Mouse (Mus musculus): ENCODE results near the gene Cdh22.

Cdh22 gene

DNA sequence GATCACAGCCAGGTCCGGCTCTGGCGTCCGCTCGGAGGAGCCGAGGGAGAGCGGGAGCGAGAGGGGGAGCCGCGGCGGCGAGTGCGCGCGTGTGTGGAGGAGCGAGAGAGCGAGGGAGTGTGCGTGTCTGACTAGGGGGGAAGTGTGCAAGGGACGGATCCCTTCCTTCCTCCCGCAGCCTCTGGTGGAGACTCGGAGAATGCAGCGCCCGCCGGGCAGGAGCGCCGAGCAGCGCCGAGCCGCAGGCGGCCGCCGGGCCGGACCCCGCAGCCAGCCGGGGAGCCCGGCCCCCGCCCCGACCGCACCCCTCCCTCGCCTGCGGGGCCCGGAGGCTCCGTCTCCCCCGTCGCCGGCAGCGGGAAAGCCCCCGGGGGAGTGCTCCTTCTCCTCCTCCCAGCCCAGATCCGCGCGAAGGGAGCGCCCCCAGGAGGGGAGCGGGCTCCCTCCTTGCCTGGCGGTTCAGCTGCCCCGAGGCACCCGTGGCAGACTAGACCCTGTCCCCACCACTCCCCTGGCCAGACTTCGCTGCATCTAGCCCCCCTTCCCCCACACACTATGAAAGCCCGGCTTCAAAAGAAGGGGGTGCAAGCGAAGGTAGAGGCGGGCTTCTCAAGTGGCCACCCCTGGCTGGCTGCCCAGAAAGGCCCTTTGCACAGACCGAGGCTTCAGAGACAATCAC lies at the start of gene Cdh22:
TSS of gene Cdh22 (minus strand) at position 241 of the 679 bp plus-strand sequence.
- DNase-seq (ENCODE audit: low spot score) = peak; percentile 75

- DNase-seq (ENCODE audit: low spot score) = no peak
Observed at GRCm38 (mm10) chr2:165284377-165284776, 49.7 kb upstream of the Cdh22 start.

- no peak for DNase-seq (ENCODE audit: low spot score)
Observed at GRCm38 (mm10) chr2:165283644-165284043, 49.0 kb upstream of the Cdh22 start.

GRCm38 (mm10) chr2:165281779-165282311 lies 47.2 kb upstream of the Cdh22 start:
- no peak for DNase-seq (ENCODE audit: low spot score)

DNA sequence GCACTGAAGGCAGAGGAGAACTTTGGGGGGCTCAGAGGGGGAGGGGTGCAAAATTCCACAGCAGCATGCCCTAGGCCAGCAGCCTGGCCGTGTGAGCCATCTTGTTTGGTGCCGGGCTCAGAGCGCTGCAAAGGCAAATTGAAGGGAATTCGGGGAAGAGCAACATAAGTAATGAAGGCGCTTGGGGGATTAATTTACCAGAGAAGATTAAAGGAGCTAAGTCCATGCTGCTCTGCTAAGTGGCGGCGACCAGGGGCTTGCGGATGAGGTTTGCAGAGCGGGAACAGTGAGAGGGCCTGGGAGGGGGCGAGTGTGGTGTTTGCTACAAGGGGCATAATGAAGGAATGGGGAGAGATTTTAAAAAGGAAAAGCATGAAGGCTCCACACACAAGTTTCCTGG lies 44.7 kb upstream of the Cdh22 start:
- DNase-seq (ENCODE audit: low spot score) = no peak

DNA sequence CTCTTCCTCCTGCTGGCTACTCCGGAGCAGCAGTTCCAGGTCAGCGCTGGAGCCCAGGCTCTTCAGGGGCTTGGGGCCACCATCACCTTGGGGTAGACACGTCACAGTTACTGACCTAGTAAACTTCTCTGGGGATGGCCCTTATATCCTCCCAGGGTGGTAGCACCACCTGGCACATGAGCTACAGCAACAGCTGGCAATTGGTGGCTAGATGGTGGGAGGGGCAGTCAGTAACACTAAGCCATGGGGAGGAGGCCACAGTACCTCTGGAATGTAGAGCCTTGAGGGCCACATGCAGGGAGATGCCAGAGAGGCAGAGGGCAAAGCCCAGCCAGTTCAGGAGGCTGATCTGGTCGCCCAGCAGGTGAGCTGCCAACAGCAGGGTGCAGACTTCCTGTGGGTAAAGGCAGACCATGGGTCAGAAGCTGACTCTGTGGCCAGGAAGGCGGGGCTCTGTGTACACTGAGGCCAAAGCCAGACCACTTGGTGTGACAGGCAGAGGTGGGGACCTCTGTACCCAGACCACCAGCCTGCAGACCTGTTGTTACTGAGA lies 42.6 kb upstream of the Cdh22 start:
- DNase-seq (ENCODE audit: low spot score) = no peak

- peak; percentile 72 for DNase-seq (ENCODE audit: low spot score)
Observed at GRCm38 (mm10) chr2:165275824-165276223, 41.2 kb upstream of the Cdh22 start.

- DNase-seq (ENCODE audit: low spot score) = peak; percentile 22
Observed at GRCm38 (mm10) chr2:165275124-165275640, 40.5 kb upstream of the Cdh22 start.

DNA sequence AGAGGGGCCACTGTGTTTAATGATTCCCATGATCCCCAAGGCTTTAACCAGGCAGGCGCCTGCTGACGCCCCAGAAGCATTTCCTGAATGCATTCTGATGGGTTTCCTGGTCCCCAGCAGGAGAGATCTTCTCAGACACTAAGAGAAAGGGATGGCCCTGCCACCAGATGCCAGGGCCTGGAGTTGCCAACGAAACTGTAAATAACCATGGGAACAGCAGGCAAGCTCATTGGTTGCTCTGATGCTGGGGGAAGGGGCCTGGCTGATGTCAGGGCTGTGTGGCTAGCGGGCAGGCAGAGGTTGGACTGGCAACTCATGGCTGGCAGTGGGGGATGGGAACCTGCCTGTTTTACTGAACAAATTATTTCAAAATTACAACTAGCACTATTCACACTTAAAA lies 38.9 kb upstream of the Cdh22 start:
- DNase-seq (ENCODE audit: low spot score) = no peak

- DNase-seq (ENCODE audit: low spot score) = no peak
Observed at GRCm38 (mm10) chr2:165271326-165271725, 36.7 kb upstream of the Cdh22 start.

- DNase-seq (ENCODE audit: low spot score) = no peak
Observed at GRCm38 (mm10) chr2:165270858-165271257, 36.2 kb upstream of the Cdh22 start.

DNA sequence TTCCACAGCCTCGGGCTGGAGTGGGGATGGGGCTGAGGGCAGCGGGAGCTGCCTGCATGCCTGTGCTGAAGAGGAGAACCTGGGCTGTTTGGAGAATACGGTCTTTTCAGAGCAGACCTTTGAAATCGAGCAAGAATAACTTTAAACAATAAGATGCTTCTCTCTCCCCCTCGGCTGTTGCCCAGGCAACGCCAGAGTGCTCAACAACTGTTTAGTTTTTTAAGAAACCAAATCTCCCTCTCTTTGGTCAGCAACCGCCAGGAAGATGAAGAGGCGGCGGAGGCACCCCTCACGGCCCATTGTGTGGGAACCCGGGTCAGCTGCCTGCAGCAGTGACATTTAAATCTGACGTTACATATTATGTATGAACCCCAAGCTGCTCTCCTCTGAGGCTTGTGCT lies 32.1 kb upstream of the Cdh22 start:
- no peak for DNase-seq (ENCODE audit: low spot score)

DNA sequence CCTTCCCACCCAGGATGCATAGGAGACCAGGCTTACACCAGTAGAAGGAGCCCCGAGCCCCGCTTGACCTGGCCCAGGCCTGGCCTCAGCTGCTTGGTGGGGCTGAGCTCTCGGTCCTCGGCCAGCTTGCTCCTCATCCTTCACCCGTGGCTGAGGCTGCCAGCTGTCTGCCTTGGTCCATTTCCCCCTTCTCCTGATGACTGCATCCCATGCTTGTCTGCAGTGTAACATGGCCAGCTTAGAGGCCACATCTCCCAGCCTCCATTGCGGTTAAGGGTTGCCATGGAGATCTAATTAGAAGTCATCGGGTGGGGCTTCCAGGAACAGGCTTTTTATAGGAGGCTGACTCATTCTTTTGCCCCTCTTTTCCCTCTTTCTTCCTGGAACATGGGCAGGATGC lies 29.2 kb upstream of the Cdh22 start:
- DNase-seq (ENCODE audit: low spot score) = no peak

GRCm38 (mm10) chr2:165262274-165262990 lies 27.8 kb upstream of the Cdh22 start:
- DNase-seq (ENCODE audit: low spot score) = no peak

- no peak for DNase-seq (ENCODE audit: low spot score)
Observed at GRCm38 (mm10) chr2:165259859-165260258, 25.2 kb upstream of the Cdh22 start.

GRCm38 (mm10) chr2:165258321-165258720 lies 23.7 kb upstream of the Cdh22 start:
- no peak for DNase-seq (ENCODE audit: low spot score)

GRCm38 (mm10) chr2:165257151-165257834 lies 22.6 kb upstream of the Cdh22 start:
- DNase-seq (ENCODE audit: low spot score) = no peak

DNA sequence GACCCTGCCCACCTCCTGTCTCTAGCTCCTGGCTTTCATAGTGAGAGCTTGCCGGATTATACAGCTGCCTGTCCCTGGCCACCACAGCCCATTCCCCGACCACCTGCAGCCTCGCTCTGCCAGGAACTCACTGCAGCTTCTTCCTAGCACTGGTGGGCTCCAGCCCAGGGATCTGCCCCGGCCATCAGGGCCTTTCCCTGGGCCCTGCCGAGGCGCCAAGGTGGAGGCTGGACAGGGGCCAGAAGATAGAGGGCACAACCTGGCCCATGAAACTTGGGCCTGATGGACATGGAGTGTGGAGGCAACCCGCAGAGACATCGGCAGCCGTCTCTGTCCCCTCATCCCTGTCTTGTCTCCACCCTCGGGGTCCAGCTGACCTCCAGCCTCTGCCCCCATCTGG lies 21.6 kb upstream of the Cdh22 start:
- no peak for DNase-seq (ENCODE audit: low spot score)

DNA sequence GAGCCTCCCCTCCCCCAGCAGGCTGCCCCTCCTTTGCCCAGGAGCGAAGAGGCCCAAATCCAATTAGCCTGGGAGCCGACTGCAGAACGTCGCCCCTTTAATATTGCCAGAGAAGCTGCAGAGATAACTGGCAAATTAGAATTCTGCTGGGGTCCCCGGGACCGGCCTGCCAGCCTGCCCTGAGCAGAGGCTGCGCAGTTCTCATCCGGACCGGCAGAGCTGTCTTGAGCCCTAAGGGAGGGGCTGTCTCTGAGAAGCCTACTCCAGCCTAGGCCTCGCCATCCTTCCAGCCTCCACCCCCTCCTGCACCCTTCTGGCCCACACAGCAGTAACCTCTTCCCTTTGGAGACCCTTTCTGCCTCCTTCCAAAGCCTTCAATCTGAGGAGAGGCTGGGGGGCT lies 19.2 kb upstream of the Cdh22 start:
- no peak for DNase-seq (ENCODE audit: low spot score)

DNA sequence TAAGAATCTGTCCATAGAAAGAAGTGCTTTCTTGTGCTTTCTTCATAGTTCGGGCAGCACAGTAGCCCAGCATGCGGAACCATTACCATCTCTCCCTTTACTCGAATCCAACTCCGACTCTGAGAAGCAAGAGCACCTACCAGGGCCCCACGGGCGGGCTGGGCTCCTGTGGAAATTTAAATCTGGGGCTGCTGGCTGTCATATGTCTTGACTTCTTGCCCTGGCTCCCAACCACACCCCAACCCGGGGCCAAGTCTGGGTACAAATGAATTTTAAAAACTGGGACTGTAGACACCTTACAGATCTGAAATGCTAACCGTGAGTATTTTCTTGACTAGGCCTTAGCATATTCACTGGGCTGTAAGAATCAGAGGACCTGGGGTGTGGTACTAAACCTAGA lies 18.6 kb upstream of the Cdh22 start:
- DNase-seq (ENCODE audit: low spot score) = no peak

GRCm38 (mm10) chr2:165252801-165253200 lies 18.1 kb upstream of the Cdh22 start:
- no peak for DNase-seq (ENCODE audit: low spot score)

DNA sequence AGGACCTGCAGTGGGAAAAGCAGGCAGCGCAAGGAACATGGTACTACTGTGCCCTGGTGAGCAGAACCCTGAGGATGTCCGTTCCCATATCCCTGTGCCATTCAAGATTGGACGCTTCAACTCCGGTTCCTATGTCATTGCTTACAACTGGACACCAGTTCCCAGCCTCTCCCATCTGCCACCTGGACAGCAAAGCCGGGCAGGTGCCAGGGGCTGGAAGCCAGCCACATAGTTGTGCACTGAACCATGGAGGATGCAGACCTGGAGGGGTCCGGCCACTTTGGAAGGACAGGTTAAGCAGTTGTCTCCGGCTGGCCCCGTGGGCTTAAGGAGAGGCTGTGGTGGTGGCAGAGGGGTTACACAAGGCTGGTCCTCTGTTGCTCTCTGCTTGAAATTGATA lies 17.7 kb upstream of the Cdh22 start:
- DNase-seq (ENCODE audit: low spot score) = no peak

All from embryo, embryonic 10.5 days (tissue).